Mouse (Mus musculus) frontal cortex, postnatal 36 days (tissue): ENCODE results near the gene Zbtb24.
A peak's percentile ranks its signal among the peaks of the same experiment; 100 is the strongest.

ENCODE experiments used
- DNase-seq, 2 experiments: peaks; one replicate each; pipeline ENCODE4 v3.0.0; 2022; ENCODE audit warnings: low spot score in 2 of 2

The Zbtb24 gene

DNA sequence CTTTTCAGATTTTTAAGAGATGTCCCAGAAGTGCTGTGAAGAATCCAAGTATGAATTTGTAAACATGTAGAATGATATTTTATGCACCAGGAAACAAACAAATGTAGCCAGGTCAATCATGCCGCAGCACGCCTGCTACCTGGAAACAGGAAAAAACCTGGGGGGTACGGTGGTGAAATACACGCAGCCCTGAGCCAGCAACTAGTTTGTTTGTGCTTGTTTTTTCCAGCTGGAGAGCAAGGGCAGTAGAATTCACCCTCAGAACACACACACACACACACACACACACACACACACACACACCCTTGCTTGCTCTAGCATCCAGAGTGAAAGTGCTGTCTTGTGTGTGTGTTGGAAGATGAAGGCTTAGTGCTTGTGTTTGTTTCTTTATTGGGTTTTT lies 40.9 kb downstream of the Zbtb24 start:
- DNase-seq, result no peak

DNA sequence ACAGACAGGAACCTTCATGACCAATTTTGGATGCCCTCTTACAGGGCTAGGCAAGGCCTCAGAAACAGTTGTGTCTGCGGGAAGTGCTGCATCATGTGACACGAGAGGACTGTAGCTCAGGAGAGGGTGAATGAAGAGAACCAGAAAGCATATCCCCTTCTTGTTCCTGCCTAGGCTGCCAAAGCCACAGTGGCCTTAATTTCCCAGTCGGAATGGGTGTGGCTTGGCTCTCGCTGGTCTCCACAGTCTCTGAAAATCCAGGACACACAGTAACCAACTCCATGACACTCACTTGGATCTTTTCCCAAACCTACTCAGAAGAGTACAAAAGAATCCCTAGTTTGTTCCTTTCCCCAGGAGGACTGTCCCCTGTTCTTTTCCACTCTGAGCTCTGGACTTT lies 50.8 kb downstream of the Zbtb24 start:
- peak in 1 of 2 experiments; percentile 40 for DNase-seq

DNA sequence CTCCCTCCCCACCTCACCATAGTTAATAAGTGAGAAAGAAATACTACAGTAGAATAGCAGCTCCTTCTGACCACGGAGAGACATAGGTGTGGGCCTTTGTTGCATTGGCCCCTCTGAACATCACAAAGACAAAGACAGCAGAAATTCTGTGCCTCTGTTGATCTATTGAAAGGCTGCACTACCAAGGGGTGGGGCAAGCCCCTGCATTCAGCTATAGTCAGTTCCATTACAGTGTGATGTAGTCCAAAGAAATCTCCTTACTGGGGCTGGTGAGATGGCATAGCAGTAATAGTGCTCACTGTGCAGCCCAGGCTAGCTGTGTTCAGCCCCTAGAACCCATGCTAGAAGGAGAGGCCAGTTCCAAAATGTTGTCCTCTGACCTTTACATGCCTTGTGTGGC lies 54.8 kb downstream of the Zbtb24 start:
- DNase-seq, result no peak

GRCm38 (mm10) chr10:41505446-41505845 lies 55.3 kb downstream of the Zbtb24 start:
- DNase-seq, result peak in 1 of 2 experiments; percentile 74

DNA sequence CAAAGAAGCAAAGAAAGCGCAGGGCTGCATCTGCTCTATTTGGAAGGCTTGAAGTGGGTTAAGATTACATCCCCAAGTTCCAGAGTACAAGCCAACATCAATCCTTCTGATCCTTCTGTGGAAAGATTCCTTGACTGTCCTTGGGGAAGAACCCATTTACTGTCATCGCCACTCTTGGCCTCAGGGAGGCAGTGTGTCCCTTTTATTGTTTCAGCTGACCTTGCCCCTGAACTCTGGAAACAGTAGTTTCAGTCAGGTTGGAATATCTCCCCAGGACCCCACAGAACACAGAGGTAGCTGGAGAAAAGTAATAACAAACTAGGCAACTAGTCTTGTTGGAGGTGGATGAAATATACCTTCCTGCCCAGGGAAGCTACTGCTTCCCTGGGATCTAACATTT lies 59.0 kb downstream of the Zbtb24 start:
- no peak for DNase-seq

DNA sequence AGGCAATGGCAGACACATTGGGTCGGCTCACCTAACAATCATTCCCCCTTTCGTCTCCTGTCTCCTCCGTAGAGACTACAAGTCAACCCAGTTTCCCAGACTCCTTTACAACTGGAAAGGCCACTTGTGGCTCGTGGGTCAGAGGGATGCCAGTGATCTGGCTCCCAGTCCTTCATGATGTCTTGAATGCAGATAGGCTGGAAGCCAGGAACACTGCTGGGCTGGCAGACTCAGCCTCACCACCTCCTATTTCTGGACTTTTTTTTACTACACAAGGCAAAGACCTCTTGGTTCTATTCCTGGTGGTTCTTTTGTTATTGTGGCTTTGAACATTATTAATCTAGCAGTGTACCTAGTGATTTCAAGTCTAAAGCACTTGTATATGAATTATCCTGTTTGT lies 64.1 kb downstream of the Zbtb24 start:
- DNase-seq, result no peak

DNA sequence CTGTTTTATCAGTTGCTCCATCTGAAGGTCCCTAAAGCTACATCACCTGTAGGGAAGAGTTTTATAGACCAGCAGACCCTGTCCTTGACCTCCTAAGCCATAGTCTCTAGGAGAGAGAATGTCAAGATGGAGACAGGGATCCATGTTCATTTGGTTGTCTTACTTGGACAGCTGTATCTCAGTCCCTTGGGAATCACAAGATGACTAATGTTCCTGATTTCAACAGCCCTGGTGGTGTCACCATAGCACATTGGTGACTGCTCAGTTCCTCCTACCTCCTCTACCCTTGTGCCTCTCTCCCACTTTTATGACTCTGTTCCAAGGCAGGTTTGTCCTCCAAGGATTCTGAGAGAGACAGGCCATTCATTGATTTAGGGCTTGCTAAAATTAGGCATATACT lies 64.7 kb downstream of the Zbtb24 start:
- no peak for DNase-seq
